Mouse (Mus musculus): ENCODE results near the gene Hnrnpf. TPM values are rescaled to one million over a fixed set of nuclear protein-coding genes. Genes with fewer than 3 reads are reported as not detected.

The Hnrnpf gene
- polyA plus RNA-seq, 1 experiment from 2014 or later: 270 TPM

- DNase-seq (peak; percentile 98), ATAC-seq (peak; percentile 90)
- peak overlapping the region; percentile 99 for H3K27ac ChIP-seq (ENCODE audit: low read depth)
- TF ChIP-seq CTCF (IDR thresholded peaks at IDR 0.05; ENCODE audit: low read depth) (no peak), EP300 (IDR thresholded peaks at IDR 0.05; ENCODE audit: low read depth) (no peak)
- no peaks in the 10 kb centered on the region for H3K27me3 ChIP-seq (ENCODE audit: insufficient read depth, low read length)
- H3K4me1 ChIP-seq (ENCODE audit: insufficient read depth): peaks cover 36% of the 10 kb centered on the region
- H3K9ac ChIP-seq (replicated peaks): peak overlapping the region; percentile 99
- no peaks in the 10 kb centered on the region for H3K36me3 ChIP-seq (replicated peaks; ENCODE audit: insufficient read depth, low read length)
- H3K4me2 ChIP-seq (ENCODE audit: low read depth, low read length): peak overlapping the region; percentile 94
- H3K4me3 ChIP-seq (ENCODE audit: low read depth, low read length): peak overlapping the region; percentile 98
- H3K9me3 ChIP-seq (ENCODE audit: low read length): no peaks in the 10 kb centered on the region
- WGBS (ENCODE audit: insufficient replicate concordance): 0% methylated on average over 58 of the region's 68 CpGs
Measured at GRCm38 (mm10) chr6:117906590-117907271, 6.6 kb downstream of the Hnrnpf start.

GRCm38 (mm10) chr6:117907301-117907978, 7.3 kb downstream of the Hnrnpf start:
- peak overlapping the region; percentile 98 for H3K4me3 ChIP-seq (ENCODE audit: low read depth, low read length)
- peak overlapping the region; percentile 99 for H3K9ac ChIP-seq (replicated peaks)
- TF ChIP-seq CTCF (IDR thresholded peaks at IDR 0.05; ENCODE audit: low read depth): peak; percentile 16; the same call in 1 of the 2 replicates
- no peak for TF ChIP-seq EP300 (IDR thresholded peaks at IDR 0.05; ENCODE audit: low read depth)
- DNase-seq (peak; percentile 93), ATAC-seq (peak; percentile 71)
- H3K4me2 ChIP-seq (ENCODE audit: low read depth, low read length): peak overlapping the region; percentile 94
- WGBS (ENCODE audit: insufficient replicate concordance): under 1% methylated on average over 65 of the region's 77 CpGs
- no peaks in the 10 kb centered on the region for H3K36me3 ChIP-seq (replicated peaks; ENCODE audit: insufficient read depth, low read length)
- H3K9me3 ChIP-seq (ENCODE audit: low read length): no peaks in the 10 kb centered on the region
- H3K4me1 ChIP-seq (ENCODE audit: insufficient read depth): peaks cover 36% of the 10 kb centered on the region
- H3K27ac ChIP-seq (ENCODE audit: low read depth): peak overlapping the region; percentile 99
- H3K27me3 ChIP-seq (ENCODE audit: insufficient read depth, low read length): no peaks in the 10 kb centered on the region

- WGBS (ENCODE audit: insufficient replicate concordance): 0% methylated on average over 26 of the region's 26 CpGs
- TF ChIP-seq CTCF (IDR thresholded peaks at IDR 0.05; ENCODE audit: low read depth) (peak; percentile 0; the same call in 1 of the 2 replicates), EP300 (IDR thresholded peaks at IDR 0.05; ENCODE audit: low read depth) (no peak)
- Histone ChIP-seq H3K27ac (ENCODE audit: low read depth) (peak overlapping the region; percentile 99), H3K27me3 (ENCODE audit: insufficient read depth, low read length) (no peaks in the 10 kb centered on the region), H3K36me3 (replicated peaks; ENCODE audit: insufficient read depth, low read length) (no peaks in the 10 kb centered on the region), H3K9me3 (ENCODE audit: low read length) (no peaks in the 10 kb centered on the region), H3K4me2 (ENCODE audit: low read depth, low read length) (peak overlapping the region; percentile 94), H3K4me3 (ENCODE audit: low read depth, low read length) (peak overlapping the region; percentile 98), H3K9ac (replicated peaks) (peak overlapping the region; percentile 99), H3K4me1 (ENCODE audit: insufficient read depth) (peaks cover 31% of the 10 kb centered on the region)
- peak; percentile 1; the same call in 1 of the 2 replicates for ATAC-seq
- no peak for DNase-seq
Measured at GRCm38 (mm10) chr6:117907979-117908355, 7.8 kb downstream of the Hnrnpf start.

GRCm38 (mm10) chr6:117908424-117908900, 8.3 kb downstream of the Hnrnpf start:
- ATAC-seq: no peak
- no peak for DNase-seq
- H3K4me2 ChIP-seq (ENCODE audit: low read depth, low read length): peak overlapping the region; percentile 94
- H3K9me3 ChIP-seq (ENCODE audit: low read length): no peaks in the 10 kb centered on the region
- under 1% methylated on average over 14 of the region's 14 CpGs for WGBS (ENCODE audit: insufficient replicate concordance)
- peak overlapping the region; percentile 98 for H3K4me3 ChIP-seq (ENCODE audit: low read depth, low read length)
- peak overlapping the region; percentile 99 for H3K9ac ChIP-seq (replicated peaks)
- peak overlapping the region; percentile 99 for H3K27ac ChIP-seq (ENCODE audit: low read depth)
- H3K36me3 ChIP-seq (replicated peaks; ENCODE audit: insufficient read depth, low read length): no peaks in the 10 kb centered on the region
- H3K27me3 ChIP-seq (ENCODE audit: insufficient read depth, low read length): no peaks in the 10 kb centered on the region
- TF ChIP-seq CTCF (IDR thresholded peaks at IDR 0.05; ENCODE audit: low read depth) (no peak), EP300 (IDR thresholded peaks at IDR 0.05; ENCODE audit: low read depth) (no peak)
- H3K4me1 ChIP-seq (ENCODE audit: insufficient read depth): peaks cover 30% of the 10 kb centered on the region

GRCm38 (mm10) chr6:117910120-117910661, 10.1 kb downstream of the Hnrnpf start:
- Histone ChIP-seq H3K9ac (replicated peaks) (0 out of 2 replicates have a peak overlapping the region, but pooled peaks have one; percentile 1), H3K27me3 (ENCODE audit: insufficient read depth, low read length) (no peaks in the 10 kb centered on the region), H3K36me3 (replicated peaks; ENCODE audit: insufficient read depth, low read length) (no peaks in the 10 kb centered on the region), H3K4me1 (ENCODE audit: insufficient read depth) (peaks cover 36% of the 10 kb centered on the region), H3K4me2 (ENCODE audit: low read depth, low read length) (peak overlapping the region; percentile 94), H3K27ac (ENCODE audit: low read depth) (peak overlapping the region; percentile 23; the same call in 1 of the 2 replicates), H3K4me3 (ENCODE audit: low read depth, low read length) (0 out of 2 replicates have a peak overlapping the region, but pooled peaks have one; percentile 98), H3K9me3 (ENCODE audit: low read length) (no peaks in the 10 kb centered on the region)
- no peak for ATAC-seq
- WGBS (ENCODE audit: insufficient replicate concordance): 57% methylated on average over 6 of the region's 6 CpGs
- no peak for DNase-seq
- TF ChIP-seq CTCF (IDR thresholded peaks at IDR 0.05; ENCODE audit: low read depth) (no peak), EP300 (IDR thresholded peaks at IDR 0.05; ENCODE audit: low read depth) (no peak)

- peak overlapping the region; percentile 7; the same call in 1 of the 2 replicates for H3K27ac ChIP-seq (ENCODE audit: low read depth)
- TF ChIP-seq EP300 (IDR thresholded peaks at IDR 0.05; ENCODE audit: low read depth) (no peak), CTCF (IDR thresholded peaks at IDR 0.05; ENCODE audit: low read depth) (no peak)
- H3K27me3 ChIP-seq (ENCODE audit: insufficient read depth, low read length): no peaks in the 10 kb centered on the region
- H3K9ac ChIP-seq (replicated peaks): no peak overlapping the region
- no peaks in the 10 kb centered on the region for H3K9me3 ChIP-seq (ENCODE audit: low read length)
- ATAC-seq: no peak
- H3K36me3 ChIP-seq (replicated peaks; ENCODE audit: insufficient read depth, low read length): peaks cover 7% of the 10 kb centered on the region
- DNase-seq: no peak
- H3K4me1 ChIP-seq (ENCODE audit: insufficient read depth): peaks cover 41% of the 10 kb centered on the region
- no peak overlapping the region for H3K4me3 ChIP-seq (ENCODE audit: low read depth, low read length)
- no peak overlapping the region for H3K4me2 ChIP-seq (ENCODE audit: low read depth, low read length)
Measured at GRCm38 (mm10) chr6:117914541-117914940, 14.4 kb downstream of the Hnrnpf start.

All from liver, postnatal 0 days (tissue).